Mouse (Mus musculus) frontal cortex, postnatal 36 days (tissue): ENCODE measurements around the gene Adora1.

Experiments used
- DNase-seq, 2 experiments: peaks; one replicate each; pipeline ENCODE4 v3.0.0; 2022; ENCODE audit warnings: low spot score in 2 of 2

Adora1 gene

DNA sequence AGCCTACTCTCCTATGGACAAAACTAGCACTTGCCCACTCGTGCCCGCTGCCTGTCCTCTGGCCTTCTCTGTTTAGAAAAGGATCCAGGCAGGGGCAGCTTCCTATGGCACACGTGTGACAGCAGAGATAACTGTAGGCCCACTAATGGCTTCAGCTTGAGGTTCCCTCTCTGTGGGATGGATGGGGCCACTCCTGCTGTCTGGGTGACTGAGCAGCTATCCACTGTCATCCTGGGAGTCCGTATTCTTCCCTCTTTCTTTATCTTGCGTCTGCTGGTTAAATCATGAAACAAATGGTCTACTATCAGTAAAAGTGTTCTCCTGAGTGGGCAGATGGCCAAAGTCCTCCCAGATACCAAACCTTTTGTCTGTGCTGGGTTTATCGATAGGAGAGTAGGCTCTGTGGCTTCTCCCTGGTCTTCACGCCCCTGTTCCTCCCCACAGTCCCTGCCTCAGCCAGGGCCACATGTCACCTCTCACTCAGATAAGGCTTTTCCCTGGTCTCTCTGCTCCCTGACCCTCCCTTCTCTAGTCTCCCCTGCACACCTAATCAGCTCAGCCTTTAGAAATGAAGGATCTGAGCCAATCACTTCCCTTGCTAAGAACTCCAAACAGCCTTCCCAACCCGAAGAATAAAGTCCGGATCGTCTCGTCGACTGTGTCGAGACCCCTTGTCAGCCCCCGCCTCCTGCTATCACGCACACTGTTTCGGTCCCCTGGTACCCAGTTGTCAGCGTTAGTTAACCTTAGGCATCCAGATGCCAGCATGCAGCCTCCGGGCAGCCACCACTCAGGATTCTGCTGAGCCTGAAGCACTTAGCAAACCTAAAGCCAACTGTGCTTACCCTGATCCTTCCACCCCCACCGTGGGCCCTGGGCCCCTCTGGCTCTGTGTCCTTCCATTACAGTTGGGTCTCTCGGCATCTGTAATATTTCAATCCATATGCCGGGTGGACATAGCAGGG, 82.3 kb downstream of the Adora1 start:
- no peak for DNase-seq

DNA sequence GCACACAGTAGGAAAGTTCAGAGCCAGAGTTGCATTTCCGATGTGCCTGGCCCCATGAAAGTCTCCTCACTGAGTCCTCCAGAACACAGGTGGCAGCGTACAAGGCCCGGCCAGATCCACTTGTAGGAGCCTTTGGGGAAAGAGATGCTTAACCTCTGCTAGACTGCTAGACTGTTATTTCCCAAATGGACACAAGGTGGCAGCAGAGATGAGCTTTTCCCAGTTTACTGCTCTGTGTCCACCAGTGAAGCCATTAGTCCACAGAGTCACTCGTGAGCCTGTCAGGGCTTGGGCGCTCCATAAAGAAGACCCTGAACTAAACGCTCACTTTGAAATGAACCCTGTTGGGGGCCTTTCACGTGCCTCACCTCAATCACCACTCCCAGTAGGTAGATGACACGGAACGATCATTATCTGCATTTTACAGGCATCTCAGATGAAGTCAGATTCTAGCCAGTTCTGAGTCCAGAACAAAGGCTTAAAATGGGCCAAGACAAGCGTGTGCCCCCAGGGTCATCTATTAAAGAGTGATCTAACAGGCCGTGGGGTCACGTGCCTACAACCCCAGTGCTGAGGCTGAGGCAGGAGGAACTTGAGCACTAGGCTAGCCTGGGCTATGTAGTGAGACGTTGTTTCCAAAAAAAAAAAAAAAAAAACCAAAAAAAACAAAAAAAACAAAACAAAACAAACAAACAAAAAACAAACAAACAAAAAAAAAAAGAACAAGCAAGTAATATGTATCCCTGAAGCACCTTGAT, 83.4 kb downstream of the Adora1 start:
- DNase-seq, result peak; percentile 72 to 87

DNA sequence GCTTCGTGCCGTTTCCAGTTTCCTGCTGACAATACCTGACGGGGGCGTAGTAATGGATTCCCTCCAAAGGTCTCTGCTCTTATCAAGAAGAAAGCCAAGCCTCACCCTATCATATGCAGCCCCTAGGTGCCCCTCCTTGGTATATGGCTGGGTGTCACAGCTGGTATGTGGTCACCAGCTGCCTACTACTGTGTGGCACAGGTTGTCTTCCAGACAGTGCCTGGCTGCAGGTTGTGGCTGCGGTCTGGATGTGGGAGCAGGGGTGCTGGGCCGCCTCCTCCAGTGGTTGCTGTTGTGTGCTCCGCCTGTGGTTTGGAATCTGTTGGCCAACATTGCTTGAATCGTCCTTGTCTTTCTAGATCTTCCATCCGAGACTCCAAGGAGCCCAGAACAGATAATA, 84.5 kb downstream of the Adora1 start:
- no peak for DNase-seq

DNA sequence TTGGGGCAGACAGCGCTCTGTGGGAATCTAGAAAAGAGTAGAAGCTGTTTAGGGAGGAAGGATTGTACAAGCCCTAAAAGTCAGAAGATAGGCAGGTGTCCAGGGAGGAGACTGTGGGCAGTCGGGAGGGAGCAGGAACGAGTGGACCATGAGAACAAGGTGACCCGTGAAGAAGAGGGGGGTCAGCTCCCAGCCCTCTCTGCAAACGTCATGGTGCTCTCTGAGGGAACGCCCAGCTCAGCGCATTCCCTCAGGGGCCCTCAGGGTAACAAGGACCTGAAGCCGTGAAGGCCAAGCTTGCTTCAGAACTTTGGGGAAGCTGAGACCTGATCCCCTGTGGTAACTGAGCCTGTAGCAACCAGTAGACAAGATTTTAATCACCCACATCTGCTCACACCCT, 85.2 kb downstream of the Adora1 start:
- DNase-seq, result no peak
